ENCODE assay signal across 28 mouse cellular contexts in the genomic region with DNA sequence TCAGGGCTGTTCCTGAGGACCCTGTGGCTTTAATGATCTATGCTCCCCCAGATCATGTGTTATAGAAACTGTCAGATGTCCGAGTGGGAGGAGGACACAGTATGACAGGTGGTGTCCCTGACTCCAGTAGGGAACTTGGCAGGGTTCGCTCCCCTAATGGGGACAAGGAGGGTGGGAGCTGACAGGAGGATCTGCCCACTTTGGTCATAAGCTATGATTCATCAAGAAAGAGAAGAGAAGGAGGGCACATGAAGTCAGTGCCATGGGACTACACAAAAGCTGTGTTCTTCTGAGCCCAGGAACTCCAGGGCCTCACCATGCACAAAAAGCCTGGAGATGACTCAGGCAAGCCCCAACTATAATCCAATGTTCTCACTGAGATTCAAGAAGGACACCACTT.
A peak's percentile ranks its signal among the peaks of the same experiment; 100 is the strongest.
DNase-seq lines count a peak whose midpoint lies in the region; ATAC-seq and TF ChIP-seq lines count a peak whose summit lies in the region.
"Had no signal": no experiment of that assay in that cellular context is flagged by ENCODE, and none has a peak within 500 bp of the region (broad histone marks: within the 10 kb centered on the region; RNA-seq: fewer than 3 reads in every experiment).

No protein-coding gene starts in this region.

- DNase-seq in frontal cortex, postnatal 14 days (ENCODE audit: low spot score in 2 of 2): no peak
- DNase-seq in left cerebral cortex, postnatal 36 days (ENCODE audit: low spot score in 2 of 2): peak; percentile 8 to 10
- no peak for DNase-seq in left cerebral cortex, adult 11 months (ENCODE audit: low spot score)
- DNase-seq in cerebellum, postnatal 10 days: peak; percentile 48 to 58
- DNase-seq in left cerebral cortex, postnatal 4 days: peak; percentile 27
- no peak for DNase-seq in lung, adult 18-20 months
- no peak for DNase-seq in midbrain, postnatal 0 days (ENCODE audit: low spot score)
- DNase-seq: adrenal gland, postnatal 14 days; heart, postnatal 14 days; kidney, adult 9 months; kidney, postnatal 25 days; liver, postnatal 0 days; lung, postnatal 14 days; midbrain, embryonic 14.5 days; thymus, adult 18-20 months; thymus, postnatal 4 days had no signal

- no peak overlapping the region for H3K4me3 ChIP-seq in midbrain, postnatal 0 days (ENCODE audit: low read depth, low read length)
- H3K4me3 ChIP-seq: embryonic facial prominence, embryonic 13.5 days; heart, embryonic 12.5 days; intestine, embryonic 15.5 days; megakaryocyte, embryonic 14.5 days; myocyte; neural tube, embryonic 15.5 days; stomach, embryonic 15.5 days had no signal

- H3K36me3 ChIP-seq in midbrain, postnatal 0 days (ENCODE audit: insufficient read depth, low read length): no peaks in the 10 kb centered on the region
- H3K36me3 ChIP-seq: embryonic facial prominence, embryonic 13.5 days; heart, embryonic 12.5 days; intestine, embryonic 15.5 days; neural tube, embryonic 15.5 days; stomach, embryonic 15.5 days had no signal

- no peaks in the 10 kb centered on the region for H3K4me1 ChIP-seq in midbrain, postnatal 0 days (ENCODE audit: insufficient read depth, low read length)
- H3K4me1 ChIP-seq: embryonic facial prominence, embryonic 13.5 days; heart, embryonic 12.5 days; intestine, embryonic 15.5 days; megakaryocyte, embryonic 14.5 days; neural tube, embryonic 15.5 days; stomach, embryonic 15.5 days had no signal

- WGBS in midbrain, postnatal 0 days: 90% methylated on average over 2 of the region's 2 CpGs

- H3K9ac ChIP-seq in midbrain, postnatal 0 days (replicated peaks; ENCODE audit: low read length, poor library complexity, severe bottlenecking): no peak overlapping the region
- H3K9ac ChIP-seq: embryonic facial prominence, embryonic 13.5 days; heart, embryonic 12.5 days; hindbrain, embryonic 14.5 days; intestine, embryonic 15.5 days; liver, postnatal 0 days; neural tube, embryonic 15.5 days; stomach, embryonic 15.5 days had no signal

- no peaks in the 10 kb centered on the region for H3K9me3 ChIP-seq in midbrain, postnatal 0 days (ENCODE audit: low read length)
- H3K9me3 ChIP-seq: embryonic facial prominence, embryonic 13.5 days; heart, embryonic 12.5 days; intestine, embryonic 15.5 days; megakaryocyte, embryonic 14.5 days; neural tube, embryonic 15.5 days; stomach, embryonic 15.5 days had no signal

- H3K27ac ChIP-seq in midbrain, postnatal 0 days (ENCODE audit: low read depth, low read length): no peak overlapping the region
- H3K27ac ChIP-seq: embryonic facial prominence, embryonic 13.5 days; hindbrain, embryonic 14.5 days; intestine, embryonic 15.5 days; neural tube, embryonic 15.5 days; stomach, embryonic 15.5 days had no signal

- ATAC-seq in frontal cortex, adult (ENCODE audit: low TSS enrichment): peak; percentile 74
- no peak for ATAC-seq in midbrain, postnatal 0 days (ENCODE audit: low FRiP score)
- ATAC-seq: activated CD4-positive, CD25-positive, alpha-beta regulatory T cell, adult 4 months; CD4-positive, CD25-positive, alpha-beta regulatory T cell, adult 4 months; forebrain, embryonic 14.5 days; intestine, embryonic 15.5 days; liver, postnatal 0 days had no signal

- intact Hi-C loops in left cerebral cortex, postnatal 36 days (cut with DNase I): no loop called here
- intact Hi-C loops in left cerebral cortex, postnatal 4 days (cut with DNase I): no loop called here

- no peaks in the 10 kb centered on the region for H3K27me3 ChIP-seq in midbrain, postnatal 0 days (ENCODE audit: insufficient read depth, low read length)
- H3K27me3 ChIP-seq: embryonic facial prominence, embryonic 13.5 days; heart, embryonic 12.5 days; intestine, embryonic 15.5 days; megakaryocyte, embryonic 14.5 days; neural tube, embryonic 15.5 days; stomach, embryonic 15.5 days had no signal

- no peak overlapping the region for H3K4me2 ChIP-seq in midbrain, postnatal 0 days (ENCODE audit: low read depth, low read length, poor library complexity, severe bottlenecking)
- H3K4me2 ChIP-seq: embryonic facial prominence, embryonic 13.5 days; heart, embryonic 12.5 days; hindbrain, embryonic 14.5 days; intestine, embryonic 15.5 days; neural tube, embryonic 15.5 days; stomach, embryonic 15.5 days had no signal

- no peak for TF ChIP-seq CTCF in midbrain, postnatal 0 days (IDR thresholded peaks at IDR 0.05)

Comparison
In these comparisons a context has a peak if more than half of its experiments do, and no peak if none do; other contexts are left out.
1. DNase-seq: peak in left cerebral cortex, postnatal 36 days (2 of 2), cerebellum, postnatal 10 days (2 of 2) and left cerebral cortex, postnatal 4 days (single experiment); none in frontal cortex, postnatal 14 days (0 of 2), left cerebral cortex, adult 11 months (single experiment), lung, adult 18-20 months (0 of 2) and midbrain, postnatal 0 days (single experiment).